Mouse (Mus musculus) megakaryocyte, embryonic 14.5 days (primary cell): ENCODE measurements around the gene Auts2. TPM values are rescaled to one million over a fixed set of nuclear protein-coding genes. Genes with fewer than 3 reads are reported as not detected.
A peak's percentile ranks its signal among the peaks of the same experiment; 100 is the strongest.

Experiments
- H3K27me3 ChIP-seq: replicated peaks from 2 replicates; pipeline ENCODE3; 2012; ENCODE audit warnings: inconsistent platforms
- H3K36me3 ChIP-seq: replicated peaks from 2 replicates; pipeline ENCODE3; 2012; ENCODE audit warnings: low read length, inconsistent platforms, mixed read lengths
- H3K4me1 ChIP-seq: 2 replicates; pipeline ENCODE4 v1.6.1; 2012; ENCODE audit warnings: inconsistent platforms
- H3K4me3 ChIP-seq: replicated peaks from 2 replicates; pipeline ENCODE3; 2012; ENCODE audit warnings: moderate library complexity, mild to moderate bottlenecking, inconsistent platforms
- H3K9me3 ChIP-seq: 2 replicates; pipeline ENCODE4 v1.6.1; 2012; ENCODE audit warnings: inconsistent platforms
- FLI1 ChIP-seq: IDR thresholded peaks from 2 replicates; pipeline ENCODE4 v1.6.1; 2012; ENCODE audit warnings: low read length, inconsistent platforms, mixed read lengths
- GATA1 ChIP-seq: IDR thresholded peaks from 3 replicates; pipeline ENCODE4 v1.6.1; 2012; ENCODE audit warnings: mixed read lengths, low read length, inconsistent platforms, borderline replicate concordance
- polyA plus RNA-seq: library from polyadenylated mRNA; stranded (reverse); fragments of >175 nt; gene quantifications from 2 replicates; pipeline ENCODE4 v1.2.3, GENCODE M21; 2012; ENCODE audit warnings: low replicate concordance; ENCODE audit not compliant: insufficient read depth

Gene Auts2
- polyA plus RNA-seq, 1 experiment: 4.0 TPM

DNA sequence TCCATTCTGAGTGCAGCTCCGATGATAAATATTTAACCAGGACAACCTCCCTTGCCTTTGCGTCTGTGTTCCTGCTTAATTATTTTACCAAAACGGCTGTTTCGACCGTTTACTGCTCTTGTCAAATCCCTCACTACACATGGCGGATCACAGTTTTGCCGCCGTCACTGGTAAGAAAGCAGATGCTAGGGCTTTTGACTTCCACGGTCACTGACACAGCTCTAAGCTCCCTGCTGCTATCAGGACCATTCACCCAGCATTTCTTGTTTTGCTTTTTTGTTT is 698.7 kb downstream of the Auts2 start:
- TF ChIP-seq GATA1: no peak
- no peak for TF ChIP-seq FLI1
- peaks cover 4% of the 10 kb centered on the region for H3K9me3 ChIP-seq
- no peak overlapping the region for H3K4me3 ChIP-seq
- H3K4me1 ChIP-seq: peaks cover 12% of the 10 kb centered on the region; the same call in 1 of the 2 replicates
- H3K27me3 ChIP-seq: peaks cover 30% of the 10 kb centered on the region
- H3K36me3 ChIP-seq: no peaks in the 10 kb centered on the region

DNA sequence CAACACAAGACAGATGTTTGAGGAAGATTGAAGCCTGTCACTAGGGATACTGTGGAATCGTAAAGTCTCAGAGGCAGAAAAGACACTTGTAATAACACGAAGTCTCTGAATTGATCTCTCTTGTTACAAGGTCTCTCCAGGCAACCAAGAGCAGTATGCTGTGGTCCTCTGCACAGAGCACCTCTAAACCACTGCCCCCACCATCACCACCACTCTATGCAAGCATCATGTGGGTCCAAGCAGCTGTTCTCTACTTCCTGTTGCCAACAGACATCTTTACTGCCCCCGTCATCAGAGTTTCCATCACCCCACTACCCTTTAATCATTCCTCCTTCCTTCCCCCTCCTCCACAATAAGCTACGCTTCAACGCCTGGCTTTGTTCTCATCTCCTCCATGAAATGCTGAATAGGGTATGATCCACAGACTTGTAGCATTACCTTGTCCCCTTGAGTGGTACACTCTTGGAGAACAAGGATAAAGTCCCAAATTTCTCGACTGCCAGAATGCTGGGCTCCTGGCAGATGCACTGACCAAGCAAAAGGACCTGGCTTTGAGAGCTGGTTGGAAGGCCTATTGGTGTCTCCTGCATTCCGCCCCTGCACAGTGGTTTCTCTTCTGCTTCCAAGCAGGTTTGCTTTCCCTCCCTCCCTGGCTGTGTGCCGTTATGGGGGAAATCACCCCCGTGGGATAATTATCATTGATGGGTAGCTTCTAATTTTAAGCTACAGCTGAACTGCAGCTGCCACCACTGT is 699.2 kb downstream of the Auts2 start:
- no peak overlapping the region for H3K4me3 ChIP-seq
- no peaks in the 10 kb centered on the region for H3K36me3 ChIP-seq
- peaks cover 15% of the 10 kb centered on the region for H3K4me1 ChIP-seq
- H3K9me3 ChIP-seq: peaks cover 4% of the 10 kb centered on the region
- TF ChIP-seq GATA1 (no peak), FLI1 (no peak)
- H3K27me3 ChIP-seq: peaks cover 30% of the 10 kb centered on the region

DNA sequence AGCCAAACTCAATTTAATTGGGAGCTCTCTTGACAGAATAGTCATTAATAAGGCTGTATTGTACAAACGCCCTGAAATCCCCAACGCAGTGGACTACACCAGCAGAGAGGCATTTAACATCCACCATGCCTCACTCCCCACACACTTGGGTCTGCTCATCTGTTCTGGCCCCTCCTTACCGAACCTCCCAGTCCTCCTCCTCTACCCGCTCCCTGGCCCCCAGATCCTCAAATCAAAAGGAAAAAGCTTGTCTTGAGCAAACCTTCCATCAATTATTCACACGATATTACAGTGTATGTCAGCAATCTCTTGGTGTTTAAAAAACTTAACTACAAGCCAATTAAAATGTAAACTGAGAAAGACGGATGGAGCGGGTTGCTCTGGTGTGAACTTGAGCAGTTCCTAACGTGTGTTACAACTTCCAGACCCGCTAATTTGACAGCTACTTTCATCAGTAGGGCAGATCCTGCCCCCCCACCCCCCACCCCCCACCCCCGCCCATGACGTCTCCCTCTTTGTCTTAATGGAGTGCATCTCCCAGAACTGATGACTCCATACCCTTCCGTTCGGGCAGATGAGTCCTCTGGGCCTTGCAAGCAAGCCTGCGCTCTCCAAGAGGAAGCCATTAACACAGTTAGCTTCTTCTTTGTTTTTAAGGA is 703.4 kb downstream of the Auts2 start:
- H3K9me3 ChIP-seq: peaks cover 4% of the 10 kb centered on the region
- H3K36me3 ChIP-seq: no peaks in the 10 kb centered on the region
- TF ChIP-seq GATA1 (no peak), FLI1 (no peak)
- peaks cover 29% of the 10 kb centered on the region for H3K27me3 ChIP-seq
- H3K4me3 ChIP-seq: no peak overlapping the region
- peaks cover 14% of the 10 kb centered on the region for H3K4me1 ChIP-seq

DNA sequence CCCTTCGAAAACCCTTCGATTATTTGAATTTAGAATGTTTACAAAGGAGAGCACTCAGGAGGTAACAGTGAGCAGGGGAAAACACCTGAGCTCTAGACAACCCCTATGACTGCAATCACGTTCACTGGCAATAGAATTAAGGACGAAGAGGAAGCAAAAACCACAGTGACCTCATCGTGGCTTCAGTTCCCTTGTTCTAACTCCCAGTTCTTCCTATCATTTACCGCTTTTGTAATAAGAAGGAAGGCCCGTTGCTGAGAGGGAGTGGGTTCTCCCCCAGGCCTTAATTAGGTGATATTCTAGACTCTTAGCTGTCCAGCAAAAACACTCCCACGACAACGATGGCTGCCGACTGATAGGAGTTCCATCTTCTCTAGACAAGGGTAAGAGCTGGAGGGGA is 704.1 kb downstream of the Auts2 start:
- Histone ChIP-seq H3K4me3 (no peak overlapping the region), H3K27me3 (peaks cover 27% of the 10 kb centered on the region), H3K4me1 (peaks cover 14% of the 10 kb centered on the region), H3K36me3 (no peaks in the 10 kb centered on the region), H3K9me3 (peaks cover 4% of the 10 kb centered on the region)
- no peak for TF ChIP-seq FLI1
- no peak for TF ChIP-seq GATA1

DNA sequence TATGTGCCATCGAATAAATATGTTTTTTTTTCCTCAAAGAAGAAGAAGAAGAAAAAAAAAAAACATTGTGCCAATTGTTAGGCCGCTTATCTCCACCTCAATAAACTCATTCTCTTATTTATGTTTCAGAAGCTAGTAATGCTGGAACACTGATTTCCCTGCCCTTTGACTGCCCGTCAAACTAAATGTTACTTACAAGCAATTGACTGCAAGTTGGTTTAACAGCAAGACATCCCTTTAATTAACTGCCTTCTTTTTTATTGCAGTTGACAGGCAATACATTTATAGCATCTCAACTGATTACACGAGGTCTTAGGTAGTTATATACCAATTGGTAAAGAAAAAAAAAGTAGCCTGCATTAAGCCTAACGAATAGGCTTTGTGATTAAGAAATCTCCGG is 705.1 kb downstream of the Auts2 start:
- H3K36me3 ChIP-seq: no peaks in the 10 kb centered on the region
- peaks cover 14% of the 10 kb centered on the region for H3K4me1 ChIP-seq
- peaks cover 26% of the 10 kb centered on the region for H3K27me3 ChIP-seq
- TF ChIP-seq FLI1 (no peak), GATA1 (no peak)
- H3K4me3 ChIP-seq: no peak overlapping the region
- H3K9me3 ChIP-seq: peaks cover 7% of the 10 kb centered on the region

DNA sequence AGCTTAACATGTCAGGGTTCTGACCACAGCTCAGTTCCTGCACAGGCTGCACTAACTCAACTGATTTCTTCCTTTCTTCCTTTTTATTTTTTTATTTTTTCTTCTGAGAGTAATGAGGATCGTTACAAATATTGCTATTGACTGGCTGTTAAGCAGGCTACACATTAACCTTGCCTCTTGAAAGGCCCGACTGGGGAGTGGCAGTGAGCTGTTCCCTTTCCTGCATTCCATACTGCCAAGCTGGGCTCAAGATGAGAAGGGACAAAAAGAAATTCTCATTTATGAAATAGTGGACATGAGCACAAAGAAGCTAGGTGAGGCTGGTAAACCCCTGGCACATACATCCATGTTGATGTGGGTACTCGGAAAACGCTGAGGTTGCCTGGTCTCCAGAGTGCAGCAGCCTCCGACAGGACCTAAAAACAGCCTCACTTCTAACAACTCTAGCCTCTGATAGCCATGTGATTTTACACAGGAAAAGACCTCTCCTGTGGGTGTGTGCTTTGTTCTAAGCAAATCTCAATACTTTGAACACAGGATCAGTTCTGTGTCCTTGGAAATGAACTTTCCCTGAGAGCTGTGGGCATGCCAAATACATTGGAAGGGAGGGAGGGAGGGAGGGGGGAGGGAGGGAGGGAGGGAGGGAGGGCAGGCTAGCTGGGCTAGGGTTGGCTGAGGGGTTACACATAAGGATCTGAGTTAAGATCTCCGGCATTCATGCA is 707.0 kb downstream of the Auts2 start:
- peaks cover 17% of the 10 kb centered on the region for H3K4me1 ChIP-seq
- peaks cover 20% of the 10 kb centered on the region for H3K27me3 ChIP-seq
- H3K9me3 ChIP-seq: peaks cover 13% of the 10 kb centered on the region; the same call in 1 of the 2 replicates
- no peak overlapping the region for H3K4me3 ChIP-seq
- TF ChIP-seq GATA1 (no peak), FLI1 (no peak)
- no peaks in the 10 kb centered on the region for H3K36me3 ChIP-seq

DNA sequence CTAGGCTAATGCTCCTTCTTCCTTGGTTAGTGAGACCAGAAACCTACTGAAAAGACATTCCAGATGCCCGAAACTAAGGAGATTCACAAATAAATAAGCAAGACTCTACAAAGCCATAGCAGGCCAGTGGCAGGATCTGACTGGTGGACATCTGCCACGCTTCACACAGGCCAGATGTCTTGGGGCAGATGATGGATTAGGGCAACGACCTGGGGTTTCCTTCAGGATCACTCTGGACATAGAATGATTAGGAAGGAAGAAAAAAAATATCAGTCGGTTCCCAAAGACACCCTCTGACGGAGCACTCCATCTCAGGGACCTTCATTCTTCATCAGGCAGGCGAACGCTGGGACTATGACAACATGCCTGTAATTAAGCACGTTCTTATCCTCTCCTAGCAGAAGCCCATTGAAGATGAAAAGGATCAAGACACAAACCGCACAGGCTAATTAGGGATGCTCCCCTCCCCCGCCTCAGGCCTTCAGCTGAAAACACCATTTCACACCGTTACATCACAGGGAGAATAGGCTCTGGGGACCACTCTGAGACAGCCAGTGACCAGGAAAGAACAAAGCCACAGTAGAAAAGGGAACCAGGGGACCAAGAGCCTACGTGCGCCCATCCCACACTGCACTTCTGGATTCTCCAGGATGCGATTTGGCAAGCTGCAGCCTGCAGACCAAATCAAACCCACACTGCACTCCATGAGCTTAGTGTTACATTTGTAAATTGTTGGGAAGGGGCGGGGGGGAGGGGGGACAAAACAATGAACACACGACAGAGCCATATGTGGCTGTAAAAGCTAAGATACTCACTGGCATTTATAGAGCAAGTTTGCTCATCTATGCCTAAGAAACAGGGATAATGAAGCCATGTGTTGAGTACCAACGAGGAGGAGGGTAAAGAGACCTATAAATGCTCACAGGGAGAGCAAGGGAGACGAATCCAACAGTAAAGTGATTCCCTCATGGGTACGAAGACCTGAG is 710.0 kb downstream of the Auts2 start:
- Histone ChIP-seq H3K4me3 (no peak overlapping the region), H3K27me3 (peaks cover 9% of the 10 kb centered on the region), H3K36me3 (no peaks in the 10 kb centered on the region), H3K9me3 (peaks cover 13% of the 10 kb centered on the region; the same call in 1 of the 2 replicates), H3K4me1 (peaks cover 17% of the 10 kb centered on the region)
- TF ChIP-seq GATA1: no peak
- TF ChIP-seq FLI1: no peak

DNA sequence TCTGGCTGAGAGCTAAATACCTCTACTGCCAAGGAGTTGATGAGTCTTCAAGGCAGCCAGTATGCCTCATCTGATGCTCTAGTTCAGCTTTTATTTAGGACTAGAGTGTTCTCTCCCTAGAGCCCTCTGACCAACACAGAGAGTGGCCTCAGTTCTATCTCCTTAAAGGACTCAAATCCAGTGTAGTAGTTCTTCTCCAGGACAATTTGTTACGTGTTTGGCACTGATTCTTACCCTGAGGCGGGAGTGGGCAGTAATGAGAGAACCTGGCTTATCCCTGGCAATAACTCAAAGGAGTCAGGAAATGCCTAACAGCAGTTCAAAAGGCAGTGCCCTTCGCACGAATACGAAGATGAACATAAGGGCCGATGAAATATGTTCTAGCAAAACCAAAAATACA is 713.0 kb downstream of the Auts2 start:
- H3K9me3 ChIP-seq: peaks cover 13% of the 10 kb centered on the region; the same call in 1 of the 2 replicates
- TF ChIP-seq FLI1 (no peak), GATA1 (no peak)

DNA sequence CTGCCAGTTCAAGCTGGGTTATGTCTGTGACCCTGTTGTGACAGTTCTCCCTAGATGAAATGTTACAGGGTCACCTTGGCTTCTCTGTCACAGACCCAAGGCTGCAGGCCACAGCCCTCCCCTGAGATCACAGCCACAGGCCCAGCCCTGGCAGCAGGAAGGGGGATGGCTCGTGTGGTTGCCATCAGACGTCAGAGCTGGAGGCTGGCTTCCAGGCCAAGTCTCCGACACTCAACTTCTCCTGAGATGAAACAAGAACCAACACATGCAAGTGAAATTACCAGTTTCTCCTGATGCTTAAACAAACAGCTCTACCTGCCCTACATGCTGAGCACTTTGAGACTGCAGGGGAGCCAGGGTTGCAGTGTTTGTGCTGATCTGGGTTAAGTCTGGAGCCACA is 713.9 kb downstream of the Auts2 start:
- peak overlapping the region; percentile 54 for H3K4me3 ChIP-seq
- H3K4me1 ChIP-seq: peaks cover 26% of the 10 kb centered on the region
- TF ChIP-seq FLI1 (no peak), GATA1 (no peak)
- H3K9me3 ChIP-seq: peaks cover 13% of the 10 kb centered on the region; the same call in 1 of the 2 replicates
- H3K36me3 ChIP-seq: no peaks in the 10 kb centered on the region
- H3K27me3 ChIP-seq: peaks cover 8% of the 10 kb centered on the region

More for the DNA sequence above, 713.0 kb downstream of the Auts2 start:
- H3K4me3 ChIP-seq: no peak overlapping the region
- no peaks in the 10 kb centered on the region for H3K36me3 ChIP-seq
- H3K27me3 ChIP-seq: peaks cover 4% of the 10 kb centered on the region
- H3K4me1 ChIP-seq: peaks cover 20% of the 10 kb centered on the region
